9 mouse cellular contexts compared by ENCODE assay signal in the genomic region with DNA sequence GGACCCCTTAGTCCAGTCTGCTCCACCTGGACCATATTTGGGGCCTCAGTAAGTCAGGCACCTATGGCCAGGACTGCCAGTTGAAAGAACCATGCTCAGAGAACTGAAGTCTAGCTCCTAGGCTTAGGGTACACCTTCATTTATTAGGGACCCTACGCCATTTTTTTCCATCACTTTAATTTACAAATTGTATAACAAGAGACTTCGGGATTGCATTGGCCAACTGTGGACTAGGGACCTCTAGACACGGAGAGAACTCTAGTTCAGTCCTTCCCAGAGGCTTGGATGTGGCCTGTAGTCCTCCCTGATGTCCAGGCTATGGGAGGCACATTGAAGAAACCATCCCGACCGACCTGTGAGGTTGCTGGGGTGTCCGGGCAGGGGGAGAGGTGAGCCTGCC. TPM values are rescaled to one million over a fixed set of nuclear protein-coding genes. Genes with fewer than 3 reads are reported as not detected.
A peak's percentile ranks its signal among the peaks of the same experiment; 100 is the strongest.
DNase-seq lines count a peak whose midpoint lies in the region; ATAC-seq lines count a peak whose summit lies in the region.
"Had no signal": no experiment of that assay in that cellular context is flagged by ENCODE, and none has a peak within 500 bp of the region (broad histone marks: within the 10 kb centered on the region; RNA-seq: fewer than 3 reads in every experiment).

A gene (minus strand): TSS at position 101 of the 400 bp plus-strand sequence.

- 74% methylated on average over 6 of the region's 6 CpGs for WGBS in forebrain, embryonic 15.5 days
- WGBS in limb, embryonic 13.5 days: 72% methylated on average over 6 of the region's 6 CpGs
- WGBS in stomach, embryonic 14.5 days: 66% methylated on average over 6 of the region's 6 CpGs

- peak within 1 kb of the TSS; percentile 62 for H3K4me2 ChIP-seq in forebrain, embryonic 15.5 days (replicated peaks)
- H3K4me2 ChIP-seq in limb, embryonic 13.5 days (replicated peaks): peak within 1 kb of the TSS; percentile 88
- H3K4me2 ChIP-seq in stomach, embryonic 14.5 days (replicated peaks; ENCODE audit: low read depth, low read length): peak within 1 kb of the TSS; percentile 82

- H3K9ac ChIP-seq in forebrain, embryonic 15.5 days (replicated peaks): peak within 1 kb of the TSS; percentile 50
- H3K9ac ChIP-seq in limb, embryonic 13.5 days: peak within 1 kb of the TSS; percentile 65
- peak within 1 kb of the TSS; percentile 18; the same call in 1 of the 2 replicates for H3K9ac ChIP-seq in stomach, embryonic 14.5 days (replicated peaks; ENCODE audit: low read depth, low read length)

- peaks cover 92% of the 10 kb centered on the region for H3K27me3 ChIP-seq in megakaryocyte, embryonic 14.5 days (replicated peaks)
- peaks cover 36% of the 10 kb centered on the region for H3K27me3 ChIP-seq in forebrain, embryonic 15.5 days
- H3K27me3 ChIP-seq in limb, embryonic 13.5 days: peaks cover 78% of the 10 kb centered on the region
- peaks cover 28% of the 10 kb centered on the region for H3K27me3 ChIP-seq in stomach, embryonic 14.5 days (ENCODE audit: control insufficient read depth, insufficient read depth, low read length)

- DNase-seq in layer of hippocampus, adult 9-10 months (ENCODE audit: low spot score): no peak
- DNase-seq in right cerebral cortex, postnatal 25 days: no peak

- H3K4me3 ChIP-seq in megakaryocyte, embryonic 14.5 days (replicated peaks): peak within 1 kb of the TSS; percentile 90
- H3K4me3 ChIP-seq in forebrain, embryonic 15.5 days: peak within 1 kb of the TSS; percentile 50
- H3K4me3 ChIP-seq in limb, embryonic 13.5 days: peak within 1 kb of the TSS; percentile 53
- peak within 1 kb of the TSS; percentile 39 for H3K4me3 ChIP-seq in stomach, embryonic 14.5 days (ENCODE audit: low read depth, low read length)

- ATAC-seq in megakaryocyte, adult 5-6 weeks (ENCODE audit: poor library complexity, severe bottlenecking): no peak
- ATAC-seq in forebrain, embryonic 15.5 days (replicated peaks): no peak
- no peak for ATAC-seq in limb, embryonic 13.5 days (ENCODE audit: low FRiP score, low read depth)
- ATAC-seq in stomach, embryonic 14.5 days (ENCODE audit: insufficient number of reproducible peaks, insufficient read depth, low FRiP score, low read depth): no peak
- ATAC-seq: activated CD4-positive, CD25-positive, alpha-beta regulatory T cell, adult 4 months had no signal

- 0 out of 2 replicates have a peak, but pooled peaks cover 4% of the 10 kb centered on the region for H3K9me3 ChIP-seq in megakaryocyte, embryonic 14.5 days
- H3K9me3 ChIP-seq in forebrain, embryonic 15.5 days: no peaks in the 10 kb centered on the region
- no peaks in the 10 kb centered on the region for H3K9me3 ChIP-seq in limb, embryonic 13.5 days
- H3K9me3 ChIP-seq in stomach, embryonic 14.5 days (ENCODE audit: control insufficient read depth, low read depth, low read length): no peaks in the 10 kb centered on the region

- no peak within 1 kb of the TSS for H3K27ac ChIP-seq in forebrain, embryonic 15.5 days (replicated peaks)
- H3K27ac ChIP-seq in limb, embryonic 13.5 days: no peak within 1 kb of the TSS
- H3K27ac ChIP-seq in stomach, embryonic 14.5 days (ENCODE audit: low read length): no peak within 1 kb of the TSS

- H3K4me1 ChIP-seq in megakaryocyte, embryonic 14.5 days: peaks cover 39% of the 10 kb centered on the region
- peaks cover 16% of the 10 kb centered on the region for H3K4me1 ChIP-seq in forebrain, embryonic 15.5 days
- peaks cover 25% of the 10 kb centered on the region for H3K4me1 ChIP-seq in limb, embryonic 13.5 days
- peaks cover 6% of the 10 kb centered on the region; the same call in 1 of the 2 replicates for H3K4me1 ChIP-seq in stomach, embryonic 14.5 days (ENCODE audit: control insufficient read depth, insufficient read depth, low read length)

- H3K36me3 ChIP-seq in megakaryocyte, embryonic 14.5 days (replicated peaks; ENCODE audit: low read length): no peaks in the 10 kb centered on the region
- no peaks in the 10 kb centered on the region for H3K36me3 ChIP-seq in forebrain, embryonic 15.5 days
- H3K36me3 ChIP-seq in limb, embryonic 13.5 days: no peaks in the 10 kb centered on the region
- H3K36me3 ChIP-seq in stomach, embryonic 14.5 days (ENCODE audit: control insufficient read depth, insufficient read depth, low read length): no peaks in the 10 kb centered on the region

RNA-seq across cellular contexts. Expression of the gene that starts here (rescaled TPM):
- polyA plus RNA-seq in megakaryocyte, embryonic 14.5 days (2012; ENCODE audit: insufficient read depth, low replicate concordance): not detected in 2 replicates
- not detected in 2 replicates for total RNA-seq in megakaryocyte, adult 5-6 weeks (2015)
- total RNA-seq in megakaryocyte, adult 5-6 weeks (2017): not detected in 2 replicates
- polyA plus RNA-seq in forebrain, embryonic 15.5 days (2015; fragmentation: Nextera tagmentation; extraction: Ambion mirVana): 0.19 TPM in 1 of 2 replicates, not detected in the other
- polyA plus RNA-seq in limb, embryonic 13.5 days (2015; fragmentation: Nextera tagmentation; extraction: Ambion mirVana): not detected in 2 replicates
- not detected in 2 replicates for polyA plus RNA-seq in stomach, embryonic 14.5 days (2014; fragmentation: Nextera tagmentation; extraction: Ambion mirVana)
- total RNA-seq: gastrocnemius, adult 18-20 months had no signal
- polyA plus RNA-seq: activated CD4-positive, CD25-positive, alpha-beta regulatory T cell, adult 4 months had no signal

Comparison
In these comparisons a context has a peak if more than half of its experiments do, and no peak if none do; other contexts are left out.
1. H3K4me3 ChIP-seq: peak in every context shown above with its lines; median percentile 90 in megakaryocyte, embryonic 14.5 days; 53 in limb, embryonic 13.5 days; 50 in forebrain, embryonic 15.5 days; 39 in stomach, embryonic 14.5 days.